In the genomic region with DNA sequence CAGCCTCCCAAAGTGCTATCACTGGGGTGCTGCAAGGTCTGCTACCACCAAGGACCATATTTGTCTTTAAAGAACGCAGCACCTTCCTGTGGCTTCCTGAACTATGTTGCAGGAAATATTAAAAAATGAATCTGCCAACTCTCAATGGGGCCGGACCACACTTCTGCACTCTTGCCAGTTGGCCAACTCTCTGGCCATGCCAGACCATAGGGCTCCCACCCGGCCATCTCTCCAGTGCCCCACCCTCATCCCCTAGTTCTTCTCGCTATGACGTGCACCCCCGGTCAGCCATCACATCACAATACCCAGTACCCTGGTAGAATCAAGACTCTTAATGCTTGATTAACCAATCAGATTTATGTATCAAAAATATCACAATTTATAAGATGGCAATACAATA, we compare ENCODE assay signal across 20 mouse cellular contexts. TPM values are rescaled to one million over a fixed set of nuclear protein-coding genes. Genes with fewer than 3 reads are reported as not detected.
"Had no signal": no experiment of that assay in that cellular context is flagged by ENCODE, and none has a peak within 500 bp of the region (broad histone marks: within the 10 kb centered on the region; RNA-seq: fewer than 3 reads in every experiment).

No protein-coding gene starts in this region.

- H3K4me2 ChIP-seq: neural tube, embryonic 13.5 days; neural tube, embryonic 15.5 days; stomach, embryonic 15.5 days had no signal

- H3K4me1 ChIP-seq: neural tube, embryonic 13.5 days; neural tube, embryonic 15.5 days had no signal

- H3K27me3 ChIP-seq: neural tube, embryonic 13.5 days; neural tube, embryonic 15.5 days; stomach, embryonic 15.5 days had no signal

- DNase-seq: retina, postnatal 1 day; right cerebral cortex, adult 18-20 months; right cerebral cortex, postnatal 14 days; right cerebral cortex, postnatal 25 days; right cerebral cortex, postnatal 4 days; spleen, adult 18-20 months; thymus, adult 18-20 months; thymus, adult 2 months; thymus, postnatal 14 days; thymus, postnatal 25 days; thymus, postnatal 36 days; thymus, postnatal 4 days had no signal

- H3K27ac ChIP-seq: neural tube, embryonic 13.5 days; neural tube, embryonic 15.5 days; stomach, embryonic 15.5 days; stomach, postnatal 0 days had no signal

- H3K9ac ChIP-seq: neural tube, embryonic 13.5 days; neural tube, embryonic 15.5 days; stomach, embryonic 15.5 days had no signal

- H3K36me3 ChIP-seq: neural tube, embryonic 13.5 days; neural tube, embryonic 15.5 days; stomach, embryonic 15.5 days had no signal

- H3K4me3 ChIP-seq: neural tube, embryonic 13.5 days; neural tube, embryonic 15.5 days; stomach, embryonic 15.5 days had no signal

- H3K9me3 ChIP-seq: neural tube, embryonic 13.5 days; neural tube, embryonic 15.5 days; stomach, embryonic 15.5 days had no signal

RNA-seq across cellular contexts. Expression of a gene that starts 26.4 kb away (rescaled TPM):
- polyA plus RNA-seq: neural tube, embryonic 14.5 days had no signal

RNA-seq across cellular contexts. Expression of a gene that starts 38.0 kb away (rescaled TPM):
- polyA plus RNA-seq: neural tube, embryonic 13.5 days; neural tube, embryonic 14.5 days; neural tube, embryonic 15.5 days had no signal

RNA-seq across cellular contexts. Expression of a gene that starts 39.7 kb away (rescaled TPM):
- polyA plus RNA-seq: neural tube, embryonic 13.5 days; neural tube, embryonic 14.5 days; small intestine, adult 2 months; stomach, embryonic 15.5 days; stomach, embryonic 16.5 days had no signal

RNA-seq across cellular contexts. Expression of a gene that starts 48.7 kb away (rescaled TPM):
- polyA plus RNA-seq: small intestine, adult 2 months; spleen, adult 2 months had no signal
